Mouse (Mus musculus) hindbrain, embryonic 10.5 days (tissue): ENCODE results near the gene Zfhx2. TPM values are rescaled to one million over a fixed set of nuclear protein-coding genes. Genes with fewer than 3 reads are reported as not detected.

Experiments
- DNase-seq: peaks from one replicate; pipeline ENCODE4 v3.0.0-alpha.2; 2017; ENCODE audit warnings: low spot score
- H3K27ac ChIP-seq: fragments of 300-500 bp; sonication (generic); 2 replicates; pipeline ENCODE4 v1.5.1; 2016; ENCODE audit warnings: mild to moderate bottlenecking, moderate library complexity
- H3K27me3 ChIP-seq: fragments of 300-500 bp; sonication (generic); 2 replicates; pipeline ENCODE4 v1.6.1; 2016; ENCODE audit warnings: mild to moderate bottlenecking; ENCODE audit not compliant: poor library complexity, insufficient read depth, severe bottlenecking
- H3K36me3 ChIP-seq: fragments of 300-500 bp; sonication (generic); 2 replicates; pipeline ENCODE4 v1.6.1; 2016; ENCODE audit warnings: mild to moderate bottlenecking, moderate library complexity
- H3K4me1 ChIP-seq: fragments of 300-500 bp; sonication (generic); replicated peaks from 2 replicates; pipeline ENCODE4 v1.6.1; 2016; ENCODE audit warnings: mild to moderate bottlenecking
- H3K4me3 ChIP-seq: fragments of 300-500 bp; sonication (generic); 2 replicates; pipeline ENCODE4 v1.5.1; 2016; ENCODE audit warnings: mild to moderate bottlenecking, moderate library complexity
- H3K9me3 ChIP-seq: fragments of 300-500 bp; sonication (generic); 2 replicates; pipeline ENCODE4 v1.6.1; 2016; ENCODE audit warnings: mild to moderate bottlenecking, moderate library complexity
- WGBS: fragments of 180-500 bp; shearing (Covaris S2); methylation state at CpG from one replicate; pipeline ENCODE4 v1.1.7; 2016; 5-methylcytosine and 5-hydroxymethylcytosine counted together
- polyA plus RNA-seq: library from polyadenylated mRNA; unstranded; fragments of >200 nt; fragmentation: Nextera tagmentation; extraction: Ambion mirVana; gene quantifications from 2 replicates; pipeline ENCODE4 v1.2.1, GENCODE M21; 2016

Gene Zfhx2
- polyA plus RNA-seq, 1 experiment from 2014 or later, result 17.7 TPM

GRCm38 (mm10) chr14:55014991-55015766, 76.9 kb downstream of the Zfhx2 start, which contains the start of gene Ngdn:
Ngdn (plus strand) TSS chr14:55015454.
- H3K4me3 ChIP-seq, result peak within 1 kb of the TSS; percentile 85
- H3K9me3 ChIP-seq, result 0 out of 2 replicates have a peak, but pooled peaks cover 3% of the 10 kb centered on the region
- H3K4me1 ChIP-seq, result peaks cover 12% of the 10 kb centered on the region
- peaks cover 22% of the 10 kb centered on the region for H3K36me3 ChIP-seq
- no peaks in the 10 kb centered on the region for H3K27me3 ChIP-seq
- under 1% methylated on average over 36 of the region's 36 CpGs for WGBS
- peak within 1 kb of the TSS; percentile 97 for H3K27ac ChIP-seq
- peak; percentile 99 for DNase-seq

- WGBS, result under 1% methylated on average over 27 of the region's 27 CpGs
- Histone ChIP-seq H3K27ac (peak overlapping the region; percentile 97), H3K27me3 (no peaks in the 10 kb centered on the region), H3K4me3 (peak overlapping the region; percentile 85), H3K9me3 (0 out of 2 replicates have a peak, but pooled peaks cover 3% of the 10 kb centered on the region), H3K4me1 (peaks cover 12% of the 10 kb centered on the region), H3K36me3 (peaks cover 22% of the 10 kb centered on the region)
- DNase-seq, result no peak
These were observed 77.5 kb downstream of the Zfhx2 start for GRCm38 (mm10) chr14:55014591-55014990.

- no peak overlapping the region for H3K4me3 ChIP-seq
- no peak for DNase-seq
- H3K27me3 ChIP-seq, result no peaks in the 10 kb centered on the region
- H3K9me3 ChIP-seq, result 0 out of 2 replicates have a peak, but pooled peaks cover 3% of the 10 kb centered on the region
- no peaks in the 10 kb centered on the region for H3K36me3 ChIP-seq
- 61% methylated on average over 4 of the region's 4 CpGs for WGBS
- no peak overlapping the region for H3K27ac ChIP-seq
- peaks cover 9% of the 10 kb centered on the region for H3K4me1 ChIP-seq
These were observed 81.0 kb downstream of the Zfhx2 start for GRCm38 (mm10) chr14:55011116-55011515.

Other genes starting within 250 kb of the Zfhx2 start
- 19.7 and 22.7 TPM in 2 replicates for gene Homez, start 221.4 kb downstream of the Zfhx2 start, polyA plus RNA-seq
- 0.38 and 0.44 TPM in 2 replicates for gene Ppp1r3e, start 214.8 kb downstream of the Zfhx2 start, polyA plus RNA-seq
- gene Bcl2l2, start 208.9 kb downstream of the Zfhx2 start, polyA plus RNA-seq, result 2.2 and 3.0 TPM in 2 replicates
- 0.29 TPM in 1 of 2 replicates, not detected in the other for gene Gm20521, start 208.9 kb downstream of the Zfhx2 start, polyA plus RNA-seq
- gene Pabpn1, start 199.8 kb downstream of the Zfhx2 start, polyA plus RNA-seq, result 160 TPM in 2 replicates
- 45.2 and 62.5 TPM in 2 replicates for gene Slc22a17, start 179.2 kb downstream of the Zfhx2 start, polyA plus RNA-seq
- 36.5 and 40.0 TPM in 2 replicates for gene Efs, start 166.2 kb downstream of the Zfhx2 start, polyA plus RNA-seq
- gene Il25, start 159.6 kb downstream of the Zfhx2 start, polyA plus RNA-seq, result 0.24 TPM in 1 of 2 replicates, not detected in the other
- 0.78 and 2.9 TPM in 2 replicates for gene Cmtm5, start 156.1 kb downstream of the Zfhx2 start, polyA plus RNA-seq
- gene Myh6, start 125.4 kb downstream of the Zfhx2 start, polyA plus RNA-seq, result 0.63 and 1.9 TPM in 2 replicates
- gene Gm17428, start 115.4 kb downstream of the Zfhx2 start, polyA plus RNA-seq, result not detected in 2 replicates
- 0.16 and 4.6 TPM in 2 replicates for gene Myh7, start 97.7 kb downstream of the Zfhx2 start, polyA plus RNA-seq
- 73.5 and 85.9 TPM in 2 replicates for gene Ngdn, start 76.9 kb downstream of the Zfhx2 start, polyA plus RNA-seq
- 24.4 and 26.1 TPM in 2 replicates for gene Thtpa, start 2.5 kb upstream of the Zfhx2 start, polyA plus RNA-seq
- gene Ap1g2, start 14.3 kb upstream of the Zfhx2 start, polyA plus RNA-seq, result 14.5 and 16.3 TPM in 2 replicates
- gene Jph4, start 24.6 kb upstream of the Zfhx2 start, polyA plus RNA-seq, result 0.75 and 1.7 TPM in 2 replicates
- gene Dhrs2, start 129.7 kb upstream of the Zfhx2 start, polyA plus RNA-seq, result not detected in 2 replicates